Mouse (Mus musculus): ENCODE measurements around the gene Cdh23.
A peak's percentile ranks its signal among the peaks of the same experiment; 100 is the strongest.
"Not testable (repeated sequence)": the region's sequence is repeated elsewhere in the genome, so short reads cannot be mapped to it uniquely, and the experiment has no call there.

Cdh23 gene

GRCm38 (mm10) chr10:60696390-60696789 lies at the start of gene Cdh23:
Gene Cdh23, minus strand, starts transcription at chr10:60696490.
- no peak for DNase-seq

GRCm38 (mm10) chr10:60744543-60745290 lies 48.4 kb upstream of the Cdh23 start:
- DNase-seq = no peak

DNA sequence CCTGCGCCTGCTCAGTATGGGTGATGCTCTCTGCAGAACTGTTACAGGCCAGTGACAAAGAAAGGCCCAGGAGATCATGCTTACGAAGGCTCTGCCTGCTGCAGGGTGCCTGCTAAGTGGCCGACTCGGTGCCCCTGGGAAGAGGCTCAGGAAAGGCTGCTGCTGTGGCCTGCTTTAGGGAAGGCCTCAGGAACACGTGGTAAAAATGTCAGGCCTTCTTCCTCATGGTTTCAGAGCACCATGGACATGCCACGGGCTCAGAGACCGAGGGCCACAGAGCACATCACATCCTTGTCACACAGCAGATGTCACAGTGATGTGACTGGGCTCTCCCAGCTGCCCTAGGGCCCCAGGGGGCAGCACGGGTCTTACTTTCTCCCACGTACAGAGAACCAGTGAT lies 47.4 kb upstream of the Cdh23 start:
- no peak for DNase-seq

DNA sequence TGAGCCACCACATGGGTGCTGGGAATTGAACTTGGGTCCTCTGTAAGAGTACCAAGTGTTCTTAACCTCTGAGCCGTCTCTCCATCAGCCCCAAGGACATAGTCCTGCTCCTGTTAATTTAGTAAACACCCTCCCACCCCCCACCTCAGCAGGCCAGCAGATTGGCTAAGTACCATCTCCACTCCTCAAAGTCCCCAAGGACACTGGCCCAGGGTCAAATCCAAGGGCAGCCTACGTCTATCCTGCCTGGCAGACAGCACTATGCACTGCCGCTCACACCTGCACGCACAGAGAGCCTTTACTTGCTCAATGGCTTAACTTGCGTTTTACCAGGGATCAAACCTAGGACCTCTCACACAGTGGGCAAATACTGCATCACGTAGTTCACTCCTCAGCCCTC lies 46.7 kb upstream of the Cdh23 start:
- DNase-seq = no peak

GRCm38 (mm10) chr10:60742296-60742695 lies 46.0 kb upstream of the Cdh23 start:
- DNase-seq = not testable (repeated sequence)

- no peak for DNase-seq
Observed at GRCm38 (mm10) chr10:60741435-60741834, 45.1 kb upstream of the Cdh23 start.

- DNase-seq = no peak
Observed at GRCm38 (mm10) chr10:60739619-60740363, 43.5 kb upstream of the Cdh23 start.

- no peak for DNase-seq
Observed at GRCm38 (mm10) chr10:60737886-60738640, 41.8 kb upstream of the Cdh23 start.

GRCm38 (mm10) chr10:60737169-60737728 lies 41.0 kb upstream of the Cdh23 start:
- no peak for DNase-seq

DNA sequence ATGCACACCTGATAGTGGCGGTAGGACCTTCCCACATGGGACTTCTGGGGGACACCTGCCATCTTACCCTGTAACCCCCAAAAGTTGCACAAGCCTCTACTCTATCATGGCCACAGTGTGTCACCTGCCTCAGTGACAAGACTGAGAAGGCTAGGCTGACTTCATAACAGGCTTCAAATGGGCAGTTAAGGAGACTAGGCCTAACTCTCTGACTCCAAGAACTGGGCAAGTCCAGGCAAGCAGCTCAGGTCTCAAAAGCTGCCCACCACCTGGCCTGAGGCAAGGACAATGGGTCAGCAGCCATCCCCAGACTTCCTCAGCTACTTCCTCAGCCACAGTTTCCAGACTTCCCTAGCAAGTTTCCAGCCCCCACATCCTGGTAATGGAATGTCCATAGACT lies 39.4 kb upstream of the Cdh23 start:
- DNase-seq = no peak

DNA sequence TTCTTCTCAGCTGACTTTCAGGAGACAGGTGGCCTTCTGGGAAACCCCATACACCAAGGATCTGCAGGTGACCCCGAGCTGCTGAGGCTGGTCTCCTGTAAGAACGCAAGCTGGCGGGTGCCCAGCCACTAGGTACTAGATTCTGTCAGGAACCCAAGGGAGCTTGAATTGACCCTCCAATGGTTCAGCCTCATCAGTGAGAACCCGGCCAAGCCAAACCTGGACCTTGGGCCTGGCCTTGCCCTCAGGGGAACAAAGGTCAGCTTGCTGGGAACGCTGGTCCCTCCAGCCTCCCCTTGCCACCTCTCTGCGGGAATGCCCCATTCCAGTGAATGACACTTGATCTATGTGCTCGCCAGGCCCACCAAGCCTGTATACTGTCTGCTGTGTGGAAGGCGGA lies 37.2 kb upstream of the Cdh23 start:
- no peak for DNase-seq

DNA sequence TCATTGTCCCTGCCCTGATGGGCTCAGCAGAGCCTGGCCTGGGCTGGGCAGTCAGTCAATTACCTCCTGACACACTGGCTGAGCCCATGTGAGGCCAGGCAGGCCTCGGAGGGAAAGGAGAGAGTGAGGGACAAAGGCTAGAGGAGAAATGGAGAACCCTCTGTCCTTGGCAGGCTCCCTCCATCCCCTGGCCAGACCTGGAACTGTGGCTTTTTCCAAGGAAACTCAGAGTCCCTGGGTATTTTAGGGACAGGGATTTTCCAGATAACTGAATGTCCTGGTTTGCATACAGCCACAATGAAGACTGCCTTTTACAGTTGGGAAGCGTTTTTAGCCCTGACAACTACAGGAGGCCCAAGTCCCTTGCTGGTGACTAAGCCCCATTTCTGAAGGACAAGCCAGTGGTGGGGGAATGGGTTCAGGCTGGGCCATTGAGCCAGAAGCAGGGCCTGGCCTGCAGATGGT lies 36.1 kb upstream of the Cdh23 start:
- DNase-seq = peak; percentile 27

DNA sequence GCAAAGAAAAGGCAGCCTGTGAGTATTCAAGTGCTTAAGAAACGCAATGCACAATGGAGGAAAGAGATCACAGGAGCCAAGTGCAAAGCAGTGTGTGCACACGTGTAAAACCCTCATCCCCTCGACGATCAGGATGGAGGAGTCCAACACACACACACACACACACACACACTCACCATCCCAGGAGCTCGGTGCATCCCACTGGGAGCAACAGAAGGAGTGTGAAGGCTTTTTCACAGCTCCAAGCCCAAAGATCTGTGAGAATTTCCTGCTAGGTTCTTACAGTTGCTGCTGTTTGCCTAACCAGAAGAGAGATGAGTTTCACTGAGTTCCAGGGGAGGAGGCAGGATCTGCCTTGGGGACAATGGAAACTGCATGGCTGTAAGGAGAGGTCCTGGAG lies 35.5 kb upstream of the Cdh23 start:
- no peak for DNase-seq

DNA sequence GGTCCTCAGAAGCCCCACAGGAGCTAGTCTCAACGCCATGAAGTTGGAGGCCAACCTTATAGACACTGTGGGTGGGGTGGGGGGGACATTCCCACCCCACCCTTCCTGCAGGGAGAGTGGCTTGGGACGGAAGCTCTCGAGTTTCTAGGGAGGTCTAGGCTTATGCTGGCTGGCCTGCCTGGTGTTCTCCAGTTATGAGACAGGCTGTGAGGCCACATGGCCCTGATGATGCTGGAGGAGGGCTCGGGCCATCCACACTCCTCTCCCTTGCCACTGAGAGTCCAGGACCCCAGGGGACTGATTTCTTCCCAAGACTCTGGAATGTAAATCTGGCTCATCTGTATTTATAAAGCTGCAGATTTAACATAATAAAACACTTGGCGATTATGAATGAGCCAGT lies 31.0 kb upstream of the Cdh23 start:
- DNase-seq = no peak

GRCm38 (mm10) chr10:60726896-60727295 lies 30.6 kb upstream of the Cdh23 start:
- no peak for DNase-seq

GRCm38 (mm10) chr10:60724496-60724895 lies 28.2 kb upstream of the Cdh23 start:
- no peak for DNase-seq

- no peak for DNase-seq
Observed at GRCm38 (mm10) chr10:60723345-60723744, 27.1 kb upstream of the Cdh23 start.

DNA sequence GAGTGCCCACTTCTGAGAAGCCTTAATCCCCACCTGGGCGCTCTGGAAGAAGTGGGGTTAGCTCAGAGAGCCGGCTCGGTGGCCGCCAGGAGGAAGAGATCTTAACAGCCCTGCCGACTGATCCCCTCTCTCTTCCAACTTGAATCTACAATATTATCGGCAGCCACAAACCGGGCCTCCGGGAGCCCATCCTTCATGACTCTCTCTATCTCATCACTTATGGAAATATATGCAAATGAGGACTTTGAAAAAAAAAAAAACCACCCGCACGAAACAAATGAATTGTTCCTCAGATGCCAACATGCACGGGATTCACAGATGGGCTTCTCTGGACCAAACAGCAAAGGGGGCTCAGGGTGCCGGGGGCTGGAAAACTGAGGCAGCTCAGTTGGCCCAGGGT lies 25.4 kb upstream of the Cdh23 start:
- DNase-seq = no peak

DNA sequence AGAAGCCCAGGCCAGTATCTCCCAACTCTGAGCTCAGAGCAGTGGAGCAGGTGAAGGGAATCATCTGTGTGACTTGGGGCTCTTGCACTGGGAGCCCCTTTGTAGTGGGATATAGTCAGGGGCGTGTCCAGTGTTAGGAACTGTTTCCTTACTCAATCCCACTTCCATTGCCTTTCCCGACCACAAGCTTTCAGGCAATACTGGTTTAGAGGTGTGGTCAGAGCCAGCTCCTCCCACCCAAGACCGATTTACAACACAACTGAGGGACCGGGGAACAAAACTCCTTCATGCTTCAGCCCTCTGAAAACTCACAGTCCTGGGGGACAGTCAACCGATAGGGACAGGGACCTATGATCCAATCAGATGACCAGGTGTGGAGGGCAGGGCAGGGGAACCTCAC lies 24.2 kb upstream of the Cdh23 start:
- no peak for DNase-seq

DNA sequence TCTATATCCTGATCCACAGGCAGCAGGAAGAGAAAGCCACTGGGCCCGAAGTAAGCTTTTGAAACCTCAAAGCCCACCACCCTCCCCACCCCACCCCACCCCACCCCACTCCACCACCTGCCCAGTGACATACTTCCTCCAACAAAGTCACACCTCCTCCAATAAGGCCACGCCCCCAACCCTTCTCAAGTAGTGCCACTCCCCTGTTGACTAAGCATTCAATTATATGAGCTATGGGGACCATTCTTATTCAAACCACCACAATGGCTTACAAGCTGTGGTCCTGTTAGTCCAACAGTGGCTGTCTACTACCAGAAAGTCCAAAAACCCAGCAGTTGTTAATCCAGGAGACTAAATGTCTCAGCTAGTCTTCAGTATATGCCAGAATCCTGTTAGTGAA lies 22.2 kb upstream of the Cdh23 start:
- no peak for DNase-seq

DNA sequence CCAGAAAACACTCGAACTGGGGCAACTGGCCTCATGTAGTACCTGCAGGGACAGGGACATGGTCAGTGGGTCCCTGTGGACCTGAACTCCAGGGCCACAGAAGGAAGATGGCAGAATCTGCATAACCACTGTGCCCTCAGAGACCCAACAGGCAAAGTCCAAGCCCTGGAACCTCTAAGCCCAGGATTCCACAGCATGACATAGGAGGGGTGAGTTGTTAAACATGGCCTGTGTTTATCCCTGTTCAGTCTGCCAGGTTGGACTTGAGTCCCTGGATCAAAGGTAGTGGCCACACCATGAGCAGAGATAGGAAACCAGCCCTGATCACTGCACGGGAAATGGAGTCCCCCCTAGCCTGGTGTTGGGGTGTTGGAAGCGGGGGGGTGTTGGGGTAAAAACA lies 20.2 kb upstream of the Cdh23 start:
- DNase-seq = no peak

DNA sequence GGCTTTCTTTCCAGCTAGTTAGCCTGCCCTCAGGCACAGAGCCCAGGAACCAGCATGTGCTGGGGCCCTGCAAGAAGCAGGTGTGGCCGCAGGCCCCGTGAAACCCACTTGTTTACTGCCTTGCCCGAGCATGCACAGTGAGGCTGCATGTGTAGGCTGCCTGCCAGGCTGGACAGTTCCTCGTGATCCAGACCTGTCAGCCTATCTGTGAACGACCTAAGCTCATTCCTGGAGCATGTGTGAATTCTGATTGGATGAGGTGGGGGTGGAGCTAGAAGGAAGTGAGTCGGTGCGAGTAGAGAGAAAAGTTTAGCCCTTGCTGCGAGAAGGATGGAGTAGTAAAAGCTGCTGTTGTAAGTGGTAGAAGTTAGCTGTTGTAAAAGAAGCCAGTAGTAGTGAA lies 16.0 kb upstream of the Cdh23 start:
- DNase-seq = not testable (repeated sequence)

GRCm38 (mm10) chr10:60708837-60709236 lies 12.5 kb upstream of the Cdh23 start:
- DNase-seq = no peak

All from right cerebral cortex, adult 18-20 months (tissue).